Mouse (Mus musculus) embryonic fibroblast, embryonic 13.5 days (primary cell): ENCODE measurements around the gene Dnah9.

Experiments used
- CTCF ChIP-seq: IDR thresholded peaks from 2 replicates; pipeline ENCODE4 v1.5.1; 2011; ENCODE audit warnings: mild to moderate bottlenecking, control low read depth, low read length, moderate library complexity, borderline replicate concordance; ENCODE audit not compliant: insufficient read depth
- POLR2A ChIP-seq: IDR thresholded peaks from 2 replicates; pipeline ENCODE4 v1.6.1; 2011; ENCODE audit warnings: low read depth, mild to moderate bottlenecking, control low read depth, low read length, moderate library complexity

DNA sequence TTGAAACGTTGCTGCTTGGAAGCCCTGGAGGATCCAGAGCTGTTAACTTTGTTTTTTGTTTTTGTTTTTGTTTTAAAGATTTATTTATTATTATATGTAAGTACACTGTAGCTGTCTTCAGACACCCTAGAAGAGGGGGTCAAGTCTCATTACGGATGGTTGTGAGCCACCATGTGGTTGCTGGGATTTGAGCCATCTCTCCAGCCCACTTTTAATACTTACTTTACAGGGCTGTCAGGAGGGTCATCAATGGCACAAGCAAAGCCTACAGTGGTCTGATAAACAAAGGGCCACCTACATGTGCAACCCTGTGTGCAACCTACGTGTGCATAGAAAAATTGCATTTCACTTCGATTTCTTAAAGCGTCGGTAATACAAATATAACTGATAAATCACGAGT lies 360.8 kb downstream of the Dnah9 start:
- TF ChIP-seq CTCF (no peak), POLR2A (no peak)
